Mouse (Mus musculus): ENCODE measurements around the gene Gprc5a. TPM values are rescaled to one million over a fixed set of nuclear protein-coding genes. Genes with fewer than 3 reads are reported as not detected.

Gene Gprc5a
- polyA plus RNA-seq, 1 experiment from 2014 or later = 3.8 TPM

GRCm38 (mm10) chr6:135083991-135084502 lies 18.6 kb downstream of the Gprc5a start:
- no peak overlapping the region for H3K27ac ChIP-seq
- DNase-seq (ENCODE audit: extremely low spot score, low spot score) = no peak

DNA sequence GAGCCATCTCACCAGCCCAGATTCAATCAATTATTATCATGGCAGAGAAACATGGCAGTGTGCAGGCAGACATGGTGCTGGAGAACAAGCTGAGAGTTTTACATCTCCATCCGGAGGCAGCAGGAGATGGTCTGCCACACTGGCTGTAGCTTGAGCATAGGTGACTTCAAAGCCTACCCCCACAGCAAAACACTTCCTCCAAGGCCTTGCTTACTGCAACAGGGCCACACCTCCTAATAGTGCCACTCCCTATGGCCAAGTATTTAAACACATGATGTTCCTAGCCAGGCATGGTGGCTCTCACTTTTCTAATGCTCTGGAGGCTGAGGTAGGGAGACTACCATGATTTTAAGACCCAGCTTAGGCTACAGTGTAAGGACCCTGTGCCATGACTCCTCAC lies 20.3 kb downstream of the Gprc5a start:
- H3K4me1 ChIP-seq = peaks cover 21% of the 10 kb centered on the region
- no peak overlapping the region for H3K27ac ChIP-seq
- no peak for DNase-seq (ENCODE audit: extremely low spot score, low spot score)
- H3K9me3 ChIP-seq = no peaks in the 10 kb centered on the region
- H3K27me3 ChIP-seq (ENCODE audit: poor library complexity, severe bottlenecking) = peaks cover 9% of the 10 kb centered on the region; the same call in 1 of the 2 replicates
- no peaks in the 10 kb centered on the region for H3K36me3 ChIP-seq (replicated peaks)
- H3K4me3 ChIP-seq = no peak overlapping the region
- WGBS = 96% methylated on average over 1 of the region's 1 CpGs

More at GRCm38 (mm10) chr6:135083991-135084502, 18.6 kb downstream of the Gprc5a start:
- H3K9me3 ChIP-seq = no peaks in the 10 kb centered on the region
- H3K27me3 ChIP-seq (ENCODE audit: poor library complexity, severe bottlenecking) = peaks cover 5% of the 10 kb centered on the region; the same call in 1 of the 2 replicates
- peaks cover 14% of the 10 kb centered on the region for H3K4me1 ChIP-seq
- peaks cover 2% of the 10 kb centered on the region; the same call in 1 of the 2 replicates for H3K36me3 ChIP-seq (replicated peaks)
- WGBS = 77% methylated on average over 10 of the region's 10 CpGs
- no peak overlapping the region for H3K4me3 ChIP-seq

- no peak overlapping the region; the same call in 1 of the 2 replicates for H3K27ac ChIP-seq
- H3K4me3 ChIP-seq = no peak overlapping the region
- peak; percentile 86 for DNase-seq (ENCODE audit: extremely low spot score, low spot score)
- H3K9me3 ChIP-seq = no peaks in the 10 kb centered on the region
- H3K4me1 ChIP-seq = peaks cover 14% of the 10 kb centered on the region
- no peaks in the 10 kb centered on the region for H3K36me3 ChIP-seq (replicated peaks)
- 39% methylated on average over 19 of the region's 19 CpGs for WGBS
- H3K27me3 ChIP-seq (ENCODE audit: poor library complexity, severe bottlenecking) = peaks cover 9% of the 10 kb centered on the region; the same call in 1 of the 2 replicates
Measured at GRCm38 (mm10) chr6:135087721-135088451, 22.4 kb downstream of the Gprc5a start.

DNA sequence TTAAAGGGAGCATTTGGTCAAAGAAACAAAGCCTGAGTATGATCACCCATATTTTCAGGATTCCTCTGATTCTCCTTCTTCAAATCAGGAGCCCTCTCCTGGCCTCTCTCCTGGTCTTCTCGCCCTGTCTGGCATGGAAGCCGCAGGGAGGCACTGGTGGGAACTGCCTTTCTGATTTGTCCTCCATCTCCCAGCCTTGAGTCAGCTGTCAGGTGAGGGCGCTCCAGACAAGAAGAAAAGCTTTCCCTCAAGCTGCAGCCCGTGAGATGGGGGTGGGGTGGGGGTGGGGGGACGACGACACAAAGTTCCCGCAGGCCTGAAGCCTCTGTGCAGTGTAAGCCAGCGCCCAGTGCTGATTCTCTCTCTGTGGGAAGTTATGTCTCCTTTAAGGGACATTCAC lies 24.3 kb downstream of the Gprc5a start:
- WGBS = 14% methylated on average over 8 of the region's 8 CpGs
- peaks cover 9% of the 10 kb centered on the region; the same call in 1 of the 2 replicates for H3K27me3 ChIP-seq (ENCODE audit: poor library complexity, severe bottlenecking)

GRCm38 (mm10) chr6:135090661-135091060 lies 25.2 kb downstream of the Gprc5a start:
- whole genome bisulfite sequencing = 85% methylated on average over 4 of the region's 4 CpGs
- H3K27me3 ChIP-seq (ENCODE audit: poor library complexity, severe bottlenecking) = peaks cover 9% of the 10 kb centered on the region; the same call in 1 of the 2 replicates
- no peak overlapping the region for H3K27ac ChIP-seq
- no peaks in the 10 kb centered on the region for H3K9me3 ChIP-seq
- DNase-seq (ENCODE audit: extremely low spot score, low spot score) = no peak
- peaks cover 14% of the 10 kb centered on the region for H3K4me1 ChIP-seq
- no peak overlapping the region for H3K4me3 ChIP-seq
- H3K36me3 ChIP-seq (replicated peaks) = no peaks in the 10 kb centered on the region

More for the DNA sequence above, 24.3 kb downstream of the Gprc5a start:
- DNase-seq (ENCODE audit: extremely low spot score, low spot score) = no peak
- Histone ChIP-seq H3K27ac (no peak overlapping the region), H3K4me3 (no peak overlapping the region), H3K9me3 (no peaks in the 10 kb centered on the region), H3K36me3 (replicated peaks) (no peaks in the 10 kb centered on the region), H3K4me1 (peaks cover 14% of the 10 kb centered on the region)

DNA sequence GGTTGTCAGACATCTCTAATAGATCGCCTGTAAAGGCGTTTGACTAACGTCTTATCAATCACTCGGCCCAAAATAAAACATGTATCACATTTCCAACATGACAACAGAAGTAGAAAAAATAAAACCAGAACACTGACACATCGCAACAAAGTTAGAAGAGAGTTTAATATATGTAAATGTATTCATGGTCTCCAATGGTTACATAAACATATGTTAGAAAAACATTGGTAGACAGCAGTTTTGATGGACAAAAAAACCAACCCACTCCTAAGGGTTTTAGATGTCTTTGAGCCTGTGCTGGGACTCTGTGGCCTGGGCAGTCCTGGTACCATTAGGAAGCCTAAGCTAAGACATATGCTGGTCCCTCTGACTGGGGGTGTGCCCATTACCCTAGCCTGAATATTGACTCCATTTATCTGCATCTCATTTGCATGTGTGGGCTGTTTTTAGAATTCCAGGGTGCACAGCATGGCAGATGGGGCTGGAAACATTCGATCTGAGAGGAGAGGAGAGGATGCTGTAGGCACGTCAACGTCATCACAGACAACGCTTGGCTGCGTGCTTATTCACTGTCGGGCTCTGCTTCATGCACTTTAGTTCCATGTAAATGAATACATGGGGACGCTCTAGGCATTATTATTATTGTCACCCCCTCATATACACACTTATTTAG lies 27.5 kb downstream of the Gprc5a start:
- Histone ChIP-seq H3K9me3 (no peaks in the 10 kb centered on the region), H3K27me3 (ENCODE audit: poor library complexity, severe bottlenecking) (peaks cover 9% of the 10 kb centered on the region; the same call in 1 of the 2 replicates), H3K4me3 (no peak overlapping the region), H3K36me3 (replicated peaks) (no peaks in the 10 kb centered on the region), H3K27ac (no peak overlapping the region), H3K4me1 (peaks cover 15% of the 10 kb centered on the region)
- DNase-seq (ENCODE audit: extremely low spot score, low spot score) = no peak
- 93% methylated on average over 12 of the region's 12 CpGs for WGBS

- H3K36me3 ChIP-seq (replicated peaks) = no peaks in the 10 kb centered on the region
- no peak for DNase-seq (ENCODE audit: extremely low spot score, low spot score)
- H3K4me1 ChIP-seq = peaks cover 11% of the 10 kb centered on the region
- H3K27me3 ChIP-seq (ENCODE audit: poor library complexity, severe bottlenecking) = peaks cover 6% of the 10 kb centered on the region; the same call in 1 of the 2 replicates
- no peaks in the 10 kb centered on the region for H3K9me3 ChIP-seq
- no peak overlapping the region for H3K27ac ChIP-seq
- H3K4me3 ChIP-seq = no peak overlapping the region
- WGBS = 84% methylated on average over 15 of the region's 15 CpGs
Measured at GRCm38 (mm10) chr6:135100787-135101472, 35.5 kb downstream of the Gprc5a start.

- no peak overlapping the region for H3K4me3 ChIP-seq
- H3K9me3 ChIP-seq = no peaks in the 10 kb centered on the region
- DNase-seq (ENCODE audit: extremely low spot score, low spot score) = no peak
- WGBS = 85% methylated on average over 5 of the region's 5 CpGs
- H3K27me3 ChIP-seq (ENCODE audit: poor library complexity, severe bottlenecking) = peaks cover 6% of the 10 kb centered on the region; the same call in 1 of the 2 replicates
- no peaks in the 10 kb centered on the region for H3K36me3 ChIP-seq (replicated peaks)
- H3K4me1 ChIP-seq = peaks cover 9% of the 10 kb centered on the region
- no peak overlapping the region for H3K27ac ChIP-seq
Measured at GRCm38 (mm10) chr6:135102736-135103303, 37.4 kb downstream of the Gprc5a start.

- peaks cover 6% of the 10 kb centered on the region; the same call in 1 of the 2 replicates for H3K27me3 ChIP-seq (ENCODE audit: poor library complexity, severe bottlenecking)
- no peaks in the 10 kb centered on the region for H3K36me3 ChIP-seq (replicated peaks)
- H3K4me1 ChIP-seq = peaks cover 10% of the 10 kb centered on the region
- H3K4me3 ChIP-seq = no peak overlapping the region
- no peak for DNase-seq (ENCODE audit: extremely low spot score, low spot score)
- H3K27ac ChIP-seq = no peak overlapping the region
- WGBS = 90% methylated on average over 6 of the region's 6 CpGs
- H3K9me3 ChIP-seq = no peaks in the 10 kb centered on the region
Measured at GRCm38 (mm10) chr6:135107014-135107413, 41.6 kb downstream of the Gprc5a start.

- Histone ChIP-seq H3K4me3 (no peak overlapping the region), H3K4me1 (peaks cover 17% of the 10 kb centered on the region), H3K9me3 (no peaks in the 10 kb centered on the region), H3K27me3 (ENCODE audit: poor library complexity, severe bottlenecking) (peaks cover 8% of the 10 kb centered on the region; the same call in 1 of the 2 replicates), H3K27ac (0 out of 2 replicates have a peak overlapping the region, but pooled peaks have one; percentile 13), H3K36me3 (replicated peaks) (no peaks in the 10 kb centered on the region)
- 25% methylated on average over 7 of the region's 7 CpGs for WGBS
- peak; percentile 26 for DNase-seq (ENCODE audit: extremely low spot score, low spot score)
Measured at GRCm38 (mm10) chr6:135112411-135113113, 47.1 kb downstream of the Gprc5a start.

GRCm38 (mm10) chr6:135113114-135113436 lies 47.6 kb downstream of the Gprc5a start:
- no peak overlapping the region for H3K4me3 ChIP-seq
- DNase-seq (ENCODE audit: extremely low spot score, low spot score) = no peak
- no peaks in the 10 kb centered on the region for H3K36me3 ChIP-seq (replicated peaks)
- H3K4me1 ChIP-seq = peaks cover 17% of the 10 kb centered on the region
- no peak overlapping the region for H3K27ac ChIP-seq
- H3K9me3 ChIP-seq = no peaks in the 10 kb centered on the region
- WGBS = 30% methylated on average over 6 of the region's 6 CpGs
- peaks cover 8% of the 10 kb centered on the region; the same call in 1 of the 2 replicates for H3K27me3 ChIP-seq (ENCODE audit: poor library complexity, severe bottlenecking)

GRCm38 (mm10) chr6:135116479-135116878 lies 51.0 kb downstream of the Gprc5a start:
- Histone ChIP-seq H3K4me3 (no peak overlapping the region), H3K9me3 (peaks cover 7% of the 10 kb centered on the region; the same call in 1 of the 2 replicates), H3K27me3 (ENCODE audit: poor library complexity, severe bottlenecking) (0 out of 2 replicates have a peak, but pooled peaks cover 8% of the 10 kb centered on the region), H3K27ac (no peak overlapping the region), H3K4me1 (peaks cover 17% of the 10 kb centered on the region), H3K36me3 (replicated peaks) (no peaks in the 10 kb centered on the region)
- DNase-seq (ENCODE audit: extremely low spot score, low spot score) = no peak
- WGBS = 92% methylated on average over 8 of the region's 8 CpGs
